Mouse (Mus musculus): ENCODE results near the gene Gatb.
"Not testable (repeated sequence)": the region's sequence is repeated elsewhere in the genome, so short reads cannot be mapped to it uniquely, and the experiment has no call there.

Gene Gatb

GRCm38 (mm10) chr3:85573864-85574830, at the start of gene Gatb:
Gatb (plus strand) TSS chr3:85574119.
- peak; percentile 92 for DNase-seq (ENCODE audit: low read depth, low spot score)

GRCm38 (mm10) chr3:85530601-85531161, 43.2 kb upstream of the Gatb start:
- DNase-seq (ENCODE audit: low read depth, low spot score) = no peak

- DNase-seq (ENCODE audit: low read depth, low spot score) = no peak
Measured at GRCm38 (mm10) chr3:85532376-85532775, 41.5 kb upstream of the Gatb start.

GRCm38 (mm10) chr3:85535042-85535441, 38.9 kb upstream of the Gatb start:
- no peak for DNase-seq (ENCODE audit: low read depth, low spot score)

- DNase-seq (ENCODE audit: low read depth, low spot score) = no peak
Measured at GRCm38 (mm10) chr3:85535621-85536520, 38.0 kb upstream of the Gatb start.

- no peak for DNase-seq (ENCODE audit: low read depth, low spot score)
Measured at GRCm38 (mm10) chr3:85542765-85543164, 31.2 kb upstream of the Gatb start.

- no peak for DNase-seq (ENCODE audit: low read depth, low spot score)
Measured at GRCm38 (mm10) chr3:85543652-85544051, 30.3 kb upstream of the Gatb start.

GRCm38 (mm10) chr3:85550312-85550711, 23.6 kb upstream of the Gatb start:
- no peak for DNase-seq (ENCODE audit: low read depth, low spot score)

GRCm38 (mm10) chr3:85551352-85551751, 22.6 kb upstream of the Gatb start:
- DNase-seq (ENCODE audit: low read depth, low spot score) = no peak

- DNase-seq (ENCODE audit: low read depth, low spot score) = no peak
Measured at GRCm38 (mm10) chr3:85553731-85554277, 20.1 kb upstream of the Gatb start.

GRCm38 (mm10) chr3:85564603-85565002, 9.3 kb upstream of the Gatb start:
- no peak for DNase-seq (ENCODE audit: low read depth, low spot score)

- no peak for DNase-seq (ENCODE audit: low read depth, low spot score)
Measured at GRCm38 (mm10) chr3:85571276-85571675, 2.6 kb upstream of the Gatb start.

- DNase-seq (ENCODE audit: low read depth, low spot score) = not testable (repeated sequence)
Measured at GRCm38 (mm10) chr3:85572502-85572901, 1.4 kb upstream of the Gatb start.

GRCm38 (mm10) chr3:85573216-85573863, 579 bp upstream of the Gatb start:
- DNase-seq (ENCODE audit: low read depth, low spot score) = no peak

- no peak for DNase-seq (ENCODE audit: low read depth, low spot score)
Measured at GRCm38 (mm10) chr3:85582726-85583125, 8.8 kb downstream of the Gatb start.

GRCm38 (mm10) chr3:85583194-85583593, 9.3 kb downstream of the Gatb start:
- DNase-seq (ENCODE audit: low read depth, low spot score) = no peak

GRCm38 (mm10) chr3:85584966-85585365, 11.0 kb downstream of the Gatb start:
- no peak for DNase-seq (ENCODE audit: low read depth, low spot score)

- no peak for DNase-seq (ENCODE audit: low read depth, low spot score)
Measured at GRCm38 (mm10) chr3:85588701-85589100, 14.8 kb downstream of the Gatb start.

- DNase-seq (ENCODE audit: low read depth, low spot score) = no peak
Measured at GRCm38 (mm10) chr3:85590090-85590754, 16.3 kb downstream of the Gatb start.

- no peak for DNase-seq (ENCODE audit: low read depth, low spot score)
Measured at GRCm38 (mm10) chr3:85592067-85592466, 18.1 kb downstream of the Gatb start.
